Mouse (Mus musculus) erythroblast, embryonic 14.5 days (primary cell): ENCODE data around the gene Art4.

Source experiments
- GATA1 ChIP-seq: IDR thresholded peaks from 2 replicates; pipeline ENCODE4 v1.6.1; 2012; ENCODE audit warnings: low read length, inconsistent platforms, mixed read lengths
- TAL1 ChIP-seq: IDR thresholded peaks from 3 replicates; pipeline ENCODE4 v1.6.1; 2012; ENCODE audit warnings: low read length, inconsistent platforms, mixed read lengths

- TF ChIP-seq TAL1 (no peak), GATA1 (no peak)
Observed at GRCm38 (mm10) chr6:136803093-136803738, 54.3 kb downstream of the Art4 start.
